Comparison of ENCODE assay signal across 7 mouse cellular contexts in the genomic region with DNA sequence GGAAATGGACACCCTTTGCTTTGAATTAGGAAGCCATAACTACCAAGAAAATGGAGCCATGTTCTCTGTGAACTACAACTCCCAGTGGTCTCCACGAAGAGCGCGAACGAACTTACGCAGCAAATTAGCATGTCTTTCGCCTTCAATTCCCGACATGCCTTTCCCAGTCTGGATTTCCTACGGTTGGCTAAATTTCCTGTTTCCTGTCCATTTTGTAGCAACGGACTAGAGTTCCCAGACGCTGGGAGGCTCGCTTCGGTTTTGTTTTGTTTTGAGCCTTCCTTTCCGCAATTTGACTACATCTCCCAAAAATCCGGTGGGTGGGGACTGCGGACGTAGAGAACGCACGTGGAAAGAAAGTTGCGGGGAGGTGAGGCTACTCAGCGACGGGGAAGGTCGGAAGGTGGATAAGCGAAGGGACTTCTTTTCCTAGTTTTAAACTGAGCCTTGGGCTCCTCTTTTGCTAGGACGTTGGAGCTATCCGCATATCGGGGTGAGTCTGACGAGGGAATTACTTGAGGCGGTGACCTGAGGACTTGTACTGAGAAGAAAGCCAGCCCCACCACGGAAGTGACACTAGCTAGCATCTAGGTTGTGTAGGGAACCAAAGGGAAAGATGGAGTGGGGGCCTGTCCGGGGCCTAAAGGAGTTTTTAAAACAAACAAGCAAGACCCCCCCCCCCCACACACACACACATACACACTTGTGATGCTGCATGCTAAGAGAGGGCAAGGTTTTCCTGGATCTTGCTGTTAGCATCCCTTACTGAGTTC. TPM values are rescaled to one million over a fixed set of nuclear protein-coding genes. Genes with fewer than 3 reads are reported as not detected.
DNase-seq lines count a peak whose midpoint lies in the region; ATAC-seq lines count a peak whose summit lies in the region.

Mrpl24 (plus strand) TSS at position 171 of the 773 bp plus-strand sequence.

- under 1% methylated on average over 30 of the region's 30 CpGs for WGBS in intestine, embryonic 15.5 days
- under 1% methylated on average over 30 of the region's 30 CpGs for WGBS in midbrain, embryonic 10.5 days

- DNase-seq in adrenal gland, adult 18-20 months (ENCODE audit: low spot score in 2 of 2), result peak; percentile 48 to 65
- DNase-seq in embryo, embryonic 11.5 days (ENCODE audit: low read depth, low spot score), result peak; percentile 81
- peak; percentile 47 for DNase-seq in gastrocnemius, postnatal 36 days
- peak; percentile 87 to 97 for DNase-seq in left cerebral cortex, postnatal 25 days (ENCODE audit: low spot score in 2 of 2)
- DNase-seq in midbrain, embryonic 10.5 days (ENCODE audit: low spot score), result peak; percentile 76
- peak; percentile 66 for DNase-seq in right cerebral cortex, postnatal 4 days

- H3K36me3 ChIP-seq in intestine, embryonic 15.5 days, result peaks cover 34% of the 10 kb centered on the region
- H3K36me3 ChIP-seq in midbrain, embryonic 10.5 days, result peaks cover 68% of the 10 kb centered on the region

- H3K27ac ChIP-seq in intestine, embryonic 15.5 days, result peak within 1 kb of the TSS; percentile 60
- H3K27ac ChIP-seq in midbrain, embryonic 10.5 days (replicated peaks), result peak within 1 kb of the TSS; percentile 82

- intact Hi-C loops in gastrocnemius, postnatal 36 days (cut with DNase I), result no loop called here
- intact Hi-C loops in left cerebral cortex, postnatal 25 days (cut with DNase I), result loop anchor here (1.0 kb wide), 2 partner anchors 11 to 13 kb away; partner anchors contain the start of genes Hdgf, Isg20l2 and Rrnad1

- peak; percentile 83 for ATAC-seq in intestine, embryonic 15.5 days

- peaks cover 8% of the 10 kb centered on the region for H3K4me1 ChIP-seq in intestine, embryonic 15.5 days (replicated peaks)
- peaks cover 15% of the 10 kb centered on the region for H3K4me1 ChIP-seq in midbrain, embryonic 10.5 days

- peak within 1 kb of the TSS; percentile 63 for H3K9ac ChIP-seq in intestine, embryonic 15.5 days

- no peaks in the 10 kb centered on the region for H3K9me3 ChIP-seq in intestine, embryonic 15.5 days
- H3K9me3 ChIP-seq in midbrain, embryonic 10.5 days (replicated peaks), result no peaks in the 10 kb centered on the region

- H3K27me3 ChIP-seq in intestine, embryonic 15.5 days (replicated peaks), result no peaks in the 10 kb centered on the region
- H3K27me3 ChIP-seq in midbrain, embryonic 10.5 days (ENCODE audit: low read depth, poor library complexity, severe bottlenecking), result no peaks in the 10 kb centered on the region

- H3K4me3 ChIP-seq in intestine, embryonic 15.5 days (replicated peaks), result peak within 1 kb of the TSS; percentile 52
- H3K4me3 ChIP-seq in midbrain, embryonic 10.5 days, result peak within 1 kb of the TSS; percentile 78

- peak within 1 kb of the TSS; percentile 70 for H3K4me2 ChIP-seq in intestine, embryonic 15.5 days (replicated peaks)

RNA-seq across cellular contexts. Expression of gene Mrpl24, which starts in this region (rescaled TPM):
- 100 to 1,000 TPM; 111 to 121 TPM for total RNA-seq in adrenal gland, adult 18-20 months (2021)
- total RNA-seq in gastrocnemius, postnatal 36 days (2021), result 10 to 100 TPM; 36.7 to 42.3 TPM
- polyA plus RNA-seq in intestine, embryonic 15.5 days (2015; fragmentation: Nextera tagmentation; extraction: Ambion mirVana), result 74.2 and 79.2 TPM in 2 replicates
- 10 to 100 TPM; 51.4 to 57.7 TPM for total RNA-seq in left cerebral cortex, postnatal 25 days (2021)
- polyA plus RNA-seq in midbrain, embryonic 10.5 days (2016; fragmentation: Nextera tagmentation; extraction: Ambion mirVana), result 78.3 and 81.6 TPM in 2 replicates

Comparison
In these comparisons a context has a peak if more than half of its experiments do, and no peak if none do; other contexts are left out.
1. Peak in every context shown above with its lines: DNase-seq, ATAC-seq, H3K4me3 ChIP-seq and H3K27ac ChIP-seq.